Mouse (Mus musculus) right cerebral cortex, postnatal 14 days (tissue): ENCODE data around the gene Pex10.
"Not testable (repeated sequence)": the region's sequence is repeated elsewhere in the genome, so short reads cannot be mapped to it uniquely, and the experiment has no call there.

Experiments
- DNase-seq: peaks from one replicate; pipeline ENCODE4 v3.0.0; 2022

The Pex10 gene

GRCm38 (mm10) chr4:155065970-155066833 is 614 bp upstream of the Pex10 start:
- DNase-seq, result peak; percentile 89

GRCm38 (mm10) chr4:155068357-155068972 is 1.6 kb downstream of the Pex10 start:
- DNase-seq, result no peak

GRCm38 (mm10) chr4:155069191-155069590 is 2.4 kb downstream of the Pex10 start:
- no peak for DNase-seq

GRCm38 (mm10) chr4:155070199-155070598 is 3.4 kb downstream of the Pex10 start:
- no peak for DNase-seq

- no peak for DNase-seq
Observed at GRCm38 (mm10) chr4:155070921-155071320, 4.1 kb downstream of the Pex10 start.

GRCm38 (mm10) chr4:155074418-155074817 is 7.6 kb downstream of the Pex10 start:
- no peak for DNase-seq

GRCm38 (mm10) chr4:155075137-155075536 is 8.3 kb downstream of the Pex10 start:
- no peak for DNase-seq

- DNase-seq, result no peak
Observed at GRCm38 (mm10) chr4:155075813-155076212, 9.0 kb downstream of the Pex10 start.

- DNase-seq, result no peak
Observed at GRCm38 (mm10) chr4:155076677-155077076, 9.9 kb downstream of the Pex10 start.

GRCm38 (mm10) chr4:155078808-155079207 is 12.0 kb downstream of the Pex10 start:
- DNase-seq, result not testable (repeated sequence)

GRCm38 (mm10) chr4:155079666-155080065 is 12.8 kb downstream of the Pex10 start:
- DNase-seq, result no peak

GRCm38 (mm10) chr4:155083553-155083952 is 16.7 kb downstream of the Pex10 start:
- no peak for DNase-seq

- no peak for DNase-seq
Observed at GRCm38 (mm10) chr4:155084351-155084750, 17.5 kb downstream of the Pex10 start.

- no peak for DNase-seq
Observed at GRCm38 (mm10) chr4:155085206-155086107, 18.6 kb downstream of the Pex10 start.

- DNase-seq, result peak; percentile 100
Observed at GRCm38 (mm10) chr4:155086108-155087024, 19.6 kb downstream of the Pex10 start, which contains the start of the genes Rer1 and Morn1. Gene Rer1, minus strand, starts transcription at chr4:155086382. Gene Morn1, plus strand, starts transcription at chr4:155086577.

- DNase-seq, result no peak
Observed at GRCm38 (mm10) chr4:155089241-155089640, 22.4 kb downstream of the Pex10 start.

- DNase-seq, result no peak
Observed at GRCm38 (mm10) chr4:155090147-155090546, 23.3 kb downstream of the Pex10 start.

- DNase-seq, result no peak
Observed at GRCm38 (mm10) chr4:155090688-155091449, 24.1 kb downstream of the Pex10 start.

- DNase-seq, result no peak
Observed at GRCm38 (mm10) chr4:155092718-155093430, 26.1 kb downstream of the Pex10 start.

GRCm38 (mm10) chr4:155093431-155094149 is 26.8 kb downstream of the Pex10 start:
- DNase-seq, result no peak
